Mouse (Mus musculus) adrenal gland, postnatal 4 days (tissue): ENCODE data around the gene Zic5. TPM values are rescaled to one million over a fixed set of nuclear protein-coding genes. Genes with fewer than 3 reads are reported as not detected.

ENCODE experiments used
- DNase-seq, 2 experiments: peaks; one replicate each; pipeline ENCODE4 v3.0.0; 2021 to 2022; ENCODE audit warnings: low spot score in 2 of 2, mixed read lengths in 2 of 2
- total RNA-seq, 2 experiments: library from RNA; stranded (reverse); gene quantifications; 2 replicates each; pipeline ENCODE4 v1.2.3; 2021

Gene Zic5
- total RNA-seq, 2 experiments from 2014 or later: 0.40 TPM; not detected in 1

DNA sequence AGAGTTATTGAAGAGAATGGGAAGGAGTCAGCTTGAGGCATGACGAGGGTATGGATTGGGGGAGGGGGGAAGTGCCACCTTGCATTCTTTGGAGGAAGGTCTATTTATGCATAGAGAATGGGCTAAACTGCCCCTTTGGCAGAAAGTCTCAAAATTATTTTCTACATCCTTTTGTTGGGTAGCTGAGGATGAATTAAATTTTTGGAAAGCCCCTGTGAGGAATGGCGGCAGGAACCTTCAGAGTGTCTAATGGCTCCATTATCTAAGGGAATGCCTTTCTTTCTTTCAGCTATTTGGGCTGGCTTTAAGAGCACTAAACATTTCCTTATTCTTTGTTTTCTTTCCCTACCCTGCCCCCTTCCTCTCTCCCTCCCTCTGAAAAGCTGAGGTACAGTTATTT is 14.9 kb upstream of the Zic5 start:
- no peak for DNase-seq

DNA sequence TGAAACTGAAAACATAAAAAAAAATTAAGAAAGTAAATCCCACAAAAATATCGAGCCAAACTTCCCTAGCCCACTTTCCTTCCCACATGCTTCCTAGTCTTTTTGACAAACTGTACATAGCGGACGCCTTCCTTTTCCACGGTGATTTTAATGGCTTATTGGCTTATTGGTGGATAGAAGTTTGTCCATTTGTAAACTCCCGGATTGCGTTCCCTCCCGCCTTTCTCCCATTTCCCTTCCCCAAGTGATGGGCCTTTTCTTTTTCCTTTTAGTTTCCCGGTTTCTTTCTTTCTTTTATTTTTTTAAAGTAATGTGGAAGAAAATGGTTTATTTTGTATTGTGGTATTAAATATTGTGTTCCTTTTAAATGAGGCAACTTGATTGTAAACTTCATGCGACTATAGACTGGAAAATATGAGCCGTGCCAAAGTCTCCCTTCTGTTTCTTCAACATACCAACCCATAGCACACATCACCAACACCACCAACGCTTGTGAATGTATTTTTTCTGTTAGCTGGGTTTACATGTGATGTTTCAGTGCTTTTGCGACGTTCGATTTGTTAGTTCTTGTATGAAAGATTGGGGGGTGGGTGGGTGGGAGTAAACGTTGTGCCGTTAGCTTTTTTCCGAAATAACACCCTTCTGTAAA is 14.1 kb upstream of the Zic5 start:
- no peak for DNase-seq

DNA sequence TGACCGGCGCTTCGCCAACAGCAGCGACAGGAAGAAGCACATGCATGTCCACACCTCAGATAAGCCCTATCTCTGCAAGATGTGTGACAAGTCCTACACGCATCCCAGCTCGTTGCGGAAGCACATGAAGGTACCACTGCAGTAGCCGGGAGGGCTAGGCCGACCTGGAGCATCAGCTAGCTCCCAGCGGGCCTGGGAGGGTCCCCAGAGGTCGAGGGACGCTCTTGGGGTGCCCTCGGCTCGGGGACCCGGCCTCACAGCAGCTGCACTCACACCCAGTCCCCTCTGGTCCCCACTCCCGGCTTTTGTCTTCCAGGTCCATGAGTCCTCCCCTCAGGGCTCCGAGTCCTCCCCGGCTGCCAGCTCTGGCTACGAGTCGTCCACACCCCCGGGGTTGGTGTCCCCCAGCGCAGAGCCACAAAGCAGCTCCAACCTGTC is 13.1 kb upstream of the Zic5 start:
- no peak for DNase-seq

DNA sequence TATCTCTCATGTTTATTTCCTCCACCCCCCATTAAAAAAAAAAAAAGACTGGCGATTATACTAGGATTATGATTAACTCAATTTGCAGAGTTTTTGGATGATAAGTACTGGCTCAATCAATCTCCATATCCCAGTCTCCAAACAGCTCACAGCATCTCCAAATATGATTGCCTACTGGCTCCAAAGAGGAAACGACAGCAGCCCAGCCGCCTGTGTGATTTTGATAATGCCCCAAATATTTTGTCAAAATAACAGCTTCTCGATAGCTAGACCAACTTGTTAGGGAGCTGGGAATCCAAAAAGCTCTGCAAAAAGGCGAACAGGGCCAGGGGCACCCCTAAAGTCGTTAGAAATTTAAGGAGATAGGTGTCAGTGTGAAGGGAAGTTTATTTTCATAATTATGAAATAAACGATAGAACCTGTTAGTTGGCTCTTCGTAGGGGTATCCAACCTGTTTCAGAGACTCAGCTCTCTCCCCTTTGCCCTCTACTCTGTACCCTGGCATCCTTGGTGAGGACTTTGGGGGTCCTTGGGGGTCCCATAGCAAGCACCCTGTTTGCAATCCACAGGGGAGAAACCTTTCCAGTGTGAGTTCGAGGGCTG is 12.6 kb upstream of the Zic5 start:
- DNase-seq: no peak

DNA sequence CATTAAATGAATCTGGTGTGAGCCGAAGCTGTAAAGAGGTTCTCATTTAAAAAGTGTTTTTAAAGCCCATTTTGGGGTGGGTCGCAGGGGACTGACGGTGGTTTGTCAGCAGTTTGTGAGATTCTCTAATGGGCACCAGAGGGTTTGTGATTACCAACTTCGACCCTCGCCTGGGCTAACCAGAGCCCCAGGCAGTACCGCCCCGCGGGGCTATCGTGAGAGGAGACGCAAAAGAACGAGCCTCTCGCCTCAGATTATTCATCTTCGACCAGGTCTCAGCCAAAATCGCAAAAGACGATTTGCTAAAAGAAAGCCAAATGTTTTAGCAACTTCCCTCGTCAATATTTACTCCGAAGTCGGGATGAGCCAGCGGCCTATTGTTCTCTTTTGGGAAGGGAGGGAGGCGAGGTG is 11.8 kb upstream of the Zic5 start:
- no peak for DNase-seq

DNA sequence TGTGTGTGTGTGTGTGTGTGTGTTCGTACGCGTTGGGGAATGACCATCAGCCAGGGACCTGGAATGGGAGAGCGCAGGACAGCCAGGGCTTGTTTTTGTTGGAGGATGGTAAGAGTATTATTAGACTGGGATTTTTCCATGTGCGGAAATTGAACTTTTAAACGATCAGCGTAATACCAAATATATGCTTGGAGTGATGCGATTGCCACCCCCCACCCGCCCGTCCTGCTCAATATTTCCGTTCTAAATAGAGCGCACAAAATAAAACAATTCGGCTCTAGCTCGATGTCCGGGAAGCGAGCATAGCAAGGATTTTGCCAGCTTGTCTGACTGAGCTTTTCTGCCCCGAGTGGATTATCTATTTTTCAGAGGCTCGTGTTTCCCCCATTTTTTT is 11.3 kb upstream of the Zic5 start:
- DNase-seq: no peak

DNA sequence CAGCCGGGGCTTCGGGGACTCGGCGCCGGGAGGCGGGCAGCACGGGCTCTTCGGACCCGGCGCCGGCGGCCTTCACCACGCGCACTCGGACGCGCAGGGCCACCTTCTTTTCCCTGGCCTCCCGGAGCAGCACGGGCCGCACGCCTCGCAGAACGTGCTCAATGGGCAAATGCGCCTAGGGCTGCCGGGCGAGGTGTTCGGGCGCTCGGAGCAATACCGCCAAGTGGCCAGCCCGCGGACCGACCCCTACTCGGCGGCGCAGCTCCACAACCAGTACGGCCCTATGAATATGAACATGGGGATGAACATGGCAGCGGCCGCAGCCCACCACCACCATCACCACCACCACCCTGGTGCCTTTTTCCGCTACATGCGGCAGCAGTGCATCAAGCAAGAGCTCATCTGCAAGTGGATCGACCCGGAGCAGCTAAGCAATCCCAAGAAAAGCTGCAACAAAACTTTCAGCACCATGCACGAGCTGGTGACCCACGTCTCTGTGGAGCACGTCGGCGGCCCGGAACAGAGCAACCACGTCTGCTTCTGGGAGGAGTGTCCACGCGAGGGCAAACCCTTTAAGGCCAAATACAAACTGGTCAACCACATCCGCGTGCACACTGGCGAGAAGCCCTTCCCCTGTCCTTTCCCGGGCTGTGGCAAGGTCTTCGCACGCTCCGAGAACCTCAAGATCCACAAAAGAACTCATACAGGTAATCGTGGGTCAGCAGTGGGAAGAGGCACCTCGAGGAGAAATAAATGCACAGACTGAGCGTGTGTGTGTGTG is 10.8 kb upstream of the Zic5 start:
- DNase-seq: no peak

DNA sequence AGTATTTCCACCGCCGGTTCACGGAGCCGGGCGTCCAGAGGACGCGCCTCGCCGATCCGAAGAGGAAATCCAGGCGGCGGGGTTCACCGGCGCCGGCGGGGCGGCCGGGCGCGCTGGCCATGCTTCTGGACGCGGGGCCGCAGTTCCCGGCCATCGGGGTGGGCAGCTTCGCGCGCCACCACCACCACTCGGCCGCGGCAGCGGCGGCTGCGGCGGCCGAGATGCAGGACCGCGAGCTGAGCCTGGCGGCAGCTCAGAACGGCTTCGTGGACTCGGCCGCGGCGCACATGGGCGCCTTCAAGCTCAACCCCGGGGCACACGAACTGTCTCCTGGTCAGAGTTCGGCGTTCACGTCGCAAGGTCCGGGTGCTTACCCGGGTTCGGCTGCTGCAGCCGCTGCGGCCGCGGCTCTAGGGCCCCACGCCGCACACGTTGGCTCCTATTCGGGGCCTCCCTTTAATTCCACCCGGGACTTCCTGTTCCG is 10.1 kb upstream of the Zic5 start:
- no peak for DNase-seq

DNA sequence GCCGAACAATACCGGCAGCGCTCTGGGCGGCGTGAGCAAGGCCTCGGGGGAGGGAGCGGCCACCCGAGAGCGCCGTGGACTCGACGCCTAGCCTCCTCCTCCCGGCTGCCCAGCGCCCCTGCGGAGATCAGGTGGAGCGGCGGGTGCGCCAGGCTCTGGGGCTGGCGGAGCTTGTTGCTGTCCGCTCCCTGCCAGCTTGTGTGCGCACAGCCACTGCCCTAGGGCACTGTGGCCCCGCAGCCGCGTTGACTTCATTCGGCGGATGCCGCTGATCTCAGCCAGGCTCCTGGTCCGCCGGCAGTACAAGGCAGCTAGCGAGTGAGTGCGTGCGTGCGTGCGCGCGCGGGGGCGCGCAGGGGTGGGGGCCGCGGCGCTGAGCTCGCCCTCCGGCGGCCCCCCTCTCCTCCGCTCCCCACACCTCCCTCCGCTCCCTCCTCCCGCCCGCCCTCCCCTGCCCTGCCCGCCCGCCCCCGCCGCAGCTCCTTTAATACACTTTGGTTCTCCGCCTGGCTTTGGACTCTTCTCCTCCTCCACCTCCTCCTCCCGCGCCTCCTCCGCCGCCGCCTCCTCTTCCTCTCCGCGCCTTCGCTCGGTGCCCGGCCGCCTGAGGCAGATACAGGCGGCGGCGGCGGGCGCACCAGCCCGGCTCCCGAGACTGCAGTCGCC is 9.5 kb upstream of the Zic5 start, which contains the start of gene Zic2:
TSS of gene Zic2 (plus strand) at position 545 of the 666 bp plus-strand sequence.
- DNase-seq: no peak

DNA sequence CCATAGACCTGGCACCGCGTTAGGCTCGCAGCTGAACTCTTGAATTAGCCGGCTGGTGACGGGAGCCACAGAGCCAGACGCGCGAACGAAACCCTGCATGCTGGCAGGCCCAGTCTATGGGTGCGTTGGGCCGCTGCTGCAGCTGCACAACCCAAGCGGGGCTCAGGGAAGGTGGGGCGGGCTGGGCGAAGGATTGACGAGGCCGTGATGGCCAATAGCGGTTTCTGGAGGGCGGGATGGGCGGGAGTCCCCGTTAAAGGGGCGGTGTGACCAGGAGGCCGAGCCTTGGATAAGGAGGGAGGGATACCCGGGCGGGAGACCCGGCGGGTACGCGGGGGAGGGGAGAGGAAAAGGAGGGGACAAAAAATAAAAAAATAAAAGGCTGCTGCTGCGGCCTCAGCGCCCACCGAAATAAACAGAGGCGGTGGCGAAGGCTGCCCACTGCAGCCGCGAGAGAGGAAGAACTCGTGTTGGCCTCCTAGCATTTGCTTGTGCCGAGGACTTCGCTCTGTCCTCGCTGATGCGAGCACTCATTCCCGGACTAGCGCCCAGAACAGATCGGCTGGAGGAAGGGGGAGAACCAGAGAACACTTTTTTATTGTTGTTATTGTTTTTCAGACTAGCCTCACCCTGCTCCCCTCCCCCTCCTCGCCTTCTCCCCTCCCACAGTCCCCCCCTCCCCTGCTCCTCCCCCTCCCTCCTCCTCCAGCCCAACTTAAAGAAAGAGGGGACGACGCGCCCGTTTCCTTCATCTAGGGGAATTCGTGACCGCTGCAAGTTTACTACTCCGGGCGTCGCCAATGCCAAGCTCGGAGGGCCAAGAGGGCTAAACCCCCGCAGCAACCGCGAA is 8.8 kb upstream of the Zic5 start:
- DNase-seq: no peak

DNA sequence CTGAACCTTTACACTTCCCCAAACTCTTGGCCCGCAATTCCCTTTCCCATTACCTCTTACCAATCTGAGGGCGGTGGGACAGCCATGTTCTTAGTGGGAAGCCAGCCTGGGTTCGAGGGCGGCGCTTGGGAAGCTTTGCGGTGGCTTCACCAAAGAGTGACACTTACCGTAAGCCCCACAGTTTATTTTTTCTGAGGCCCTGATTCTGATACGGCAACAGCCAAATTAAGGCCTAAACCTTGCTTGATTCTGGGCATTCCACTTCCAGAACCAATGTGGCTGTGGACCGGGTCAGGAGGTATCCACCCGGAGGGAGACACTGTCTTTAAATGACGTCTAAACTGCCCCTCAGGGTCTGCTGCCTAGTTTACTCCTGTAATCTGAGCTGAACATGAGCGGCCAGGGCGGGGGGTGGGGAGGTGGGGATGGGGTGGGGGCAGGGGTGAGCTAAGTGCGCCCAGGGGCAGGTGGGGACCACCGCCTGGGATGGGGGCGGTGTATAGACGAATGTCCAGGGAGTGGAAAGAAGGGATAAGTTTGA is 7.8 kb upstream of the Zic5 start:
- no peak for DNase-seq

DNA sequence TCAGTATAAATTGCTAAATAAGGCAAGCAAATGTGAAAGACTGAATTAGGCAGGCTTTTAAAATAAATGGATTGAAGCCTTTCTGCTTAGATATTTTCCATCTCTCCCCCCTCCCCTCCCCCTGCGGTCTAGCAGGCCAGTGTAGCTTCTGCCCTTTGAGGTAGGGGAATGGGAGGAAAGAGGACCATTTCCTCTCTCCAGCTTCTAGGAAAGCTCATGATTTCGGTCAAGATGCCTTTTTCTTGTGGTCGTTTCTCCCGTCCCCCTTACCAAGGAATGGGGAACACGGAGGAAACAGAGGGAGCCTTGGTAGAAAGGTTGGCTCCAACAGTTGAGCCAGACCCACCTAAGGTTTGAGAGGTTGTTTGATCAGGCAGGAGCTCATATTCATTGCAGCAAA is 7.2 kb upstream of the Zic5 start:
- DNase-seq: no peak

DNA sequence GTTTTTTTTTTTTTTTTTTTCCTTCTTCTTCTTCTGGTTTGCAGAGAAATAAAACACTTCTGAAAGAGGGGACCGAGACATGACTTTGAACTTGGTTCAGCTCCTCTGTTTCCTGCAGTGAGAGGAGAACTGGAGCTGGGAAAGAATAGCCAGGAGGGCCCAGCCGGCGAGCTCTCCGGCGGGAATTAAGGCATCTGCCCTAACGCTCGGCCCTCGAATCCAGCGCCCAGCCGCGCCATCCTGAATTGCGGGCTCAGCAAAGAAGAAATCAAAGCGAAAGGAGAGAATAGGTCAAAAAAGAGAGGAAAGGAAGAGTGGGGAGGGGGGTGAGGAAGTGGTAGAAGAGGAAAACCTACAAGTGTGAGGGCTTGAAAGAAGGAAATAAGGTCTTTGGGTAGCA is 6.7 kb upstream of the Zic5 start:
- DNase-seq: no peak

DNA sequence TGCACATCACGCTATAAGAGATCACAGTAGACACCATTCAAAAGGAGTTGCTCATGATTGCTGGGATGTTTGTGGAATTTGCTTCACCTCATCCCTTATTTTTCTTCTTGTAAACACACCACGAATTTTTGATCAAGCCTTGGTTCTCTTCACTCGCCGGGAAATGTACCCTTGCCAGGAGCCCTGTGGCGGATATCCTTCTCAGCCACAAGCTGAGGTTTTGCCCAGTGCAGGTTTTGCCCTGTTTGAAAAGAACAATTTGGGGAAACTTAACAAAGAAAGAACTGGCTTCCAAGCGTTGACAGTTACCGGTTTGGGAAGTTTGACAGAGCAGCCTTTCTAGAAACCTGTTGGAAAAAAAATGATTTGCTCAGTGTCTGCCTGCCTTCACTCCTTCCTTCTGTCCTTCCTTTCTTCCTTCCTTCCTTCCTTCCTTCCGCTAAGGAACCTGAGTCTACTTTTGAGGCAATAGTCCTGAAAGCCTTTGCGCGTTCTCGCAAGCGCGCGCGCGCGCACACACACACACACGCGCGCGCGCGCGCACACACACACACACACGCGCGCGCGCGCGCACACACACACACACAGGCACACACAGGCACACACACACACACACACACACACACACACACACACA is 6.1 kb upstream of the Zic5 start:
- DNase-seq: no peak

DNA sequence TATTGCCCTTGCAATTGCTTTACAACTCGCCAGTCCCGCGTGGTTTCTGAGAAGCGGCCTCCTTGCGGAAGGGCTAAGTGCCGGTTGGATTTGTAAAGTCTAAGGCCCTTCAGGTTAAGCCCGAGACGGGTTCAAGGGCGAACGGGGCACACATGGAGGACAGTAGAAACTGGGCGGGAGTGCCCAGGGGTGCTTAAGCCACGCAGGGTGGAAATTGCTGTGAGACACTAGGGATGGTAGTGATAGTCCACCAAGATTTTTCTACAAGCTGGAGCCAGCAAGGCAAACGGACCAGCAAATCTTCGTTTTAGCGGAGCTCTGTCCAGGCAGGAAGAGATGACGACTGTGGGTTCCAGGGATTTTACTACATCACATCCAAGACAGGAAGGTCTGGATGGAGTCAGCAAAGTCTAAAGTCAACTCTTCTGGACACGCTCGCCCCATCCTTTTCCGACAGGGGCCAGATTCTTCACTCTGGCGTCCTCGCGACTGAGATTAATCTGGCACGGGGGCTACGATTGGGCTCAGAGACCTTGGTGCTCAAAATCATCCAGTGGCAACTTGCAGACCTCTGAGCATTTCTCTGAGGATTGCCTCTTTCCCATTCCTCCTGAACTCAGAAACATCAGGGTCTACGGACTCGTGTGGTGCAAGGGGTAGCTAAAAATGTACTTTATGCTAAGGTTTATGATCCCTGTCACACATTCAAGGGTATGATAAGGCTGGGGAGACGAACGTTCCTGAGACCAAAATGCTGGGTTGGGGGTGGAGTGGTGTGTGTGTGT is 3.7 kb upstream of the Zic5 start:
- DNase-seq: no peak

DNA sequence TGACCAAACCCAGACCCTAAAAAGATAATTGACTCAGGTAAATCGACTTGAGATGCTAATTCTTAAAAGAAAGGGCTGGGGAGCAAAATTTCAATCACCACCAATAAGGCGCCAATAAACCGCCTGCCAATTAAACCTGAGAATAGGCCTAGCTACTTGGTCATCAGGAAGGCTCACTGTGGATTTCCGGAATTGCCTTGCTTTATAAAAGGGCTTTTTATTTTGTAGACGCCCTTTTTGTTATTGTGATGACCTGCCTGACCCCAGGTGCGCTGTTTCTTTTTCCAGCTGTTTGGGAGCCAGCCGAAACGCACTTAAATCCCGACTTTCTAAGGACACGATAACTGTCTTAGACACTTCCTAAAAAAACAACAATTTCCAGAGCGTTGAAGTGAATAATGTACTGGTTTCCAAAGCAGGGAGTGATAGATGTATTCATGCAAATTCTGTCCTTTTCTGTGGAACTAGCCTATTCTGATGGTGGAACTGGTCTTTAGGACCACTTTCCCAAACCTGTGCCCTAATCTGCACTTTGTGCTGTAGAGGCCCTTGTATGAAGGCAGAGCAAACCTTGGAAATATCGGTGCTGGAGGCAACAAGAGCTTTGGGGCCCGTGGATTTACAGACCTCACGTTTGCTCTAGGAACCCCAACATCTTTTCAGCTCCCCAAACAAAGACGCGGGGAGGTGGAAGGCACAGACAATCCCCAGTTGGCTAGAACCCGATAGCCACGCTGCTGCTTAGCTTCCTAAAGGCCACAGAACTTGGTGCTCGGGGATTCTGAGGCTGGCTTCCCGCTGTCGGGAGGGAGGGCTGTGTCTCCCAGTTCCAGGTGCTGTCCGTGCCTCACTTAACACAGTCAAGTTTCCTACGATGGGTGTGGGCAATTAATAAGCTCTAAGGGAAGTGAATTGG is 2.7 kb upstream of the Zic5 start:
- DNase-seq: no peak

DNA sequence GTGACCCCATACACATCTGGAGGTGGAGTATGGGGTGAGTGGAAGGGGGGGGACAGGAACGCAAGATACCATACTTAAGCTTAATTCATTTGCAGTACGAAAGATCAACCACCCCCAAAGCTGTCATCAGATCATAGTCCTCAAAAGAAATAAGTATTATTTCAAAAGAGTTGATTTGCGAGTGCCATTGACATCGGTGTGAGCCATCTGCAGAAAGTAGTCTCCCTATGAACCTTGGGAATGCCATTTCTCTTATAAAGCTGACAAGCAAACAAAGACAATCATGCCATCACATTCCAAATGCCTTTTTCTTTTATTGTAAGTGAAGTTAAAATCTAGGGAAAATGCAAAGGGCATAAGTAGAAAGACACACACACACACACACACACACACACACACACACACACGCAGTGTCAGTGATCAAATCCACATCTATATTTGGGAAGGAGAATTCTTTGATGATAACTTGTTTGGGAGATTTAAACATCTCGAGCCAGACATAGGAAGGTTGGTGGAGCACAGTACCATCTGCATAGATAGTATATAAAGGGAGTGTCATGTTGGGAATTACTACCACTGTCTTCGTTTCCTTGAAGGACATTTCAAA is 1.4 kb upstream of the Zic5 start:
- no peak for DNase-seq
